Mouse (Mus musculus): ENCODE results near the gene Ccdc9b.

DNA sequence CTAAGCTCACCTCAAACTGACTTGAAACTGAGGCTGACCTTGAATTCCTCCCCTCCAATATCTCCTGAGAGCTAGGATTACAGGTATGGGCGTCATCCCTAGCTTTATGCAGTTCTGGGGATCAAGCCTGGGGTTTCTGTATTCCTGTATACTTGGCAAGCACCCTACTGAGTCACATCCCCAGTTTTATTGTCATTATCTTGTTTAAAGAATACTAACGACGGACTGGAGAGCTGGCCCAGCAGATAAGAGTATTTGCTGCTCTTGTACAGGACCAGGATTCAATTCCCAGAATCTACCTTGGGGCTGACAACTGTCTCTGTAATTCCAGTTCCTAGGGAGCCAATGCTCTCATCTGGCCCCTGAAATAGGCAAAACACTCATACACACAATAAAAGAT, 43.3 kb upstream of the Ccdc9b start:
- no peak for TF ChIP-seq CTCF (IDR thresholded peaks at IDR 0.05; ENCODE audit: control insufficient read depth, insufficient read depth, insufficient read length)
- no peak for TF ChIP-seq MAX (IDR thresholded peaks at IDR 0.05)
- no peak for TF ChIP-seq USF1 (IDR thresholded peaks at IDR 0.05; ENCODE audit: low read depth)
- no peak for TF ChIP-seq CEBPB (IDR thresholded peaks at IDR 0.05; ENCODE audit: low read depth)
- TF ChIP-seq FOSL1 (IDR thresholded peaks at IDR 0.05; ENCODE audit: insufficient read depth, low read length, poor library complexity, severe bottlenecking), result no peak
